Mouse (Mus musculus) yolk sac, embryonic 10.5 days (tissue): ENCODE data around the gene Ppp1r37.

Source experiments
- DNase-seq: peaks from one replicate; pipeline ENCODE4 v3.0.0-alpha.2; 2017; ENCODE audit warnings: low spot score

Gene Ppp1r37

GRCm38 (mm10) chr7:19569647-19570046 is 6.8 kb upstream of the Ppp1r37 start:
- DNase-seq, result no peak

GRCm38 (mm10) chr7:19567426-19567825 is 4.5 kb upstream of the Ppp1r37 start:
- DNase-seq, result peak; percentile 56

GRCm38 (mm10) chr7:19565803-19566202 is 2.9 kb upstream of the Ppp1r37 start:
- DNase-seq, result no peak

- no peak for DNase-seq
Observed at GRCm38 (mm10) chr7:19564455-19564854, 1.6 kb upstream of the Ppp1r37 start.

GRCm38 (mm10) chr7:19563884-19564283 is 1.0 kb upstream of the Ppp1r37 start:
- DNase-seq, result no peak

- DNase-seq, result peak; percentile 93
Observed at GRCm38 (mm10) chr7:19561765-19562642, 872 bp downstream of the Ppp1r37 start.

- no peak for DNase-seq
Observed at GRCm38 (mm10) chr7:19561431-19561764, 1.5 kb downstream of the Ppp1r37 start.

- no peak for DNase-seq
Observed at GRCm38 (mm10) chr7:19560491-19561260, 2.2 kb downstream of the Ppp1r37 start.

- DNase-seq, result no peak
Observed at GRCm38 (mm10) chr7:19558965-19559364, 3.9 kb downstream of the Ppp1r37 start.

GRCm38 (mm10) chr7:19557982-19558900 is 4.6 kb downstream of the Ppp1r37 start:
- DNase-seq, result no peak

GRCm38 (mm10) chr7:19557086-19557485 is 5.8 kb downstream of the Ppp1r37 start:
- no peak for DNase-seq

GRCm38 (mm10) chr7:19554168-19554567 is 8.7 kb downstream of the Ppp1r37 start:
- DNase-seq, result no peak

- DNase-seq, result no peak
Observed at GRCm38 (mm10) chr7:19552443-19552842, 10.4 kb downstream of the Ppp1r37 start.

GRCm38 (mm10) chr7:19551634-19552033 is 11.2 kb downstream of the Ppp1r37 start:
- DNase-seq, result no peak

GRCm38 (mm10) chr7:19549394-19549793 is 13.5 kb downstream of the Ppp1r37 start:
- no peak for DNase-seq

- peak; percentile 61 for DNase-seq
Observed at GRCm38 (mm10) chr7:19547344-19547969, 15.4 kb downstream of the Ppp1r37 start.

- DNase-seq, result no peak
Observed at GRCm38 (mm10) chr7:19546007-19546406, 16.9 kb downstream of the Ppp1r37 start.

- DNase-seq, result no peak
Observed at GRCm38 (mm10) chr7:19543584-19543983, 19.3 kb downstream of the Ppp1r37 start.

- DNase-seq, result no peak
Observed at GRCm38 (mm10) chr7:19542155-19542691, 20.7 kb downstream of the Ppp1r37 start.

- no peak for DNase-seq
Observed at GRCm38 (mm10) chr7:19541681-19542154, 21.2 kb downstream of the Ppp1r37 start.
